Mouse (Mus musculus) skeletal muscle tissue, adult 2 months (tissue): ENCODE data around the gene Angptl2.

Experiments
- DNase-seq: peaks from one replicate; pipeline ENCODE4 v3.0.0-alpha.2; 2012; ENCODE audit warnings: low read depth, low spot score

The Angptl2 gene

GRCm38 (mm10) chr2:33215700-33216509 is at the start of gene Angptl2:
TSS of gene Angptl2 (plus strand) at chr2:33216069.
- DNase-seq: peak; percentile 97

- no peak for DNase-seq
These were observed 48.8 kb upstream of the Angptl2 start for GRCm38 (mm10) chr2:33167060-33167459.

- no peak for DNase-seq
These were observed 46.4 kb upstream of the Angptl2 start for GRCm38 (mm10) chr2:33169445-33169844.

- DNase-seq: no peak
These were observed 44.9 kb upstream of the Angptl2 start for GRCm38 (mm10) chr2:33170777-33171565.

GRCm38 (mm10) chr2:33173126-33173525 is 42.7 kb upstream of the Angptl2 start:
- DNase-seq: no peak

- DNase-seq: peak; percentile 90
These were observed 42.2 kb upstream of the Angptl2 start for GRCm38 (mm10) chr2:33173686-33174085.

- DNase-seq: no peak
These were observed 39.4 kb upstream of the Angptl2 start for GRCm38 (mm10) chr2:33176516-33176915.

- no peak for DNase-seq
These were observed 38.9 kb upstream of the Angptl2 start for GRCm38 (mm10) chr2:33176921-33177320.

- DNase-seq: no peak
These were observed 38.2 kb upstream of the Angptl2 start for GRCm38 (mm10) chr2:33177443-33178242.

GRCm38 (mm10) chr2:33178243-33178932 is 37.5 kb upstream of the Angptl2 start:
- DNase-seq: peak; percentile 85

- no peak for DNase-seq
These were observed 36.5 kb upstream of the Angptl2 start for GRCm38 (mm10) chr2:33179171-33179929.

- peak; percentile 62 for DNase-seq
These were observed 35.8 kb upstream of the Angptl2 start for GRCm38 (mm10) chr2:33179930-33180630.

GRCm38 (mm10) chr2:33183321-33183720 is 32.5 kb upstream of the Angptl2 start:
- no peak for DNase-seq

GRCm38 (mm10) chr2:33184641-33185040 is 31.2 kb upstream of the Angptl2 start:
- peak; percentile 77 for DNase-seq

- no peak for DNase-seq
These were observed 30.6 kb upstream of the Angptl2 start for GRCm38 (mm10) chr2:33185258-33185657.

- no peak for DNase-seq
These were observed 29.4 kb upstream of the Angptl2 start for GRCm38 (mm10) chr2:33186505-33186904.

GRCm38 (mm10) chr2:33187874-33188273 is 28.0 kb upstream of the Angptl2 start:
- no peak for DNase-seq

GRCm38 (mm10) chr2:33188925-33189670 is 26.8 kb upstream of the Angptl2 start:
- peak; percentile 95 for DNase-seq

GRCm38 (mm10) chr2:33189976-33190375 is 25.9 kb upstream of the Angptl2 start:
- DNase-seq: no peak
